ENCODE assay signal across 9 mouse cellular contexts in the genomic region with DNA sequence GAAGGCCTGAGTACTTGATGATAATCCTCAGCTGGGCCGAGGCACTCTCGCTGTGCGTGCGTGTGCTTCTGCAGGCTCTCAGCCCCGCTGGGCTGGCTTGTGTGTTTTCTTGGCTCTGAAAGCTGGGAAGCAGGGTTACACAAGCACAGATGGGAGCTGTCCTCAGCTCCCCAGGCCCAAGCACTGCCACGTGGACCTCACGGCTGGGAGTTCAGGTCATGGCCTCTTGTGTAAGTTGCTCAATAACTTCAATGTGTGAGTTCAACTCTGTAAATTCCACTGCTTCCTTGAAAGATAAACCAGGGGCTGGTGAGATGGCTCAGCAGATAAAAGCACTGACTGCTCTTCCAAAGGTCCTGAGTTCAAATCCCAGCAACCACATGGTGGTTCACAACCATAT. TPM values are rescaled to one million over a fixed set of nuclear protein-coding genes. Genes with fewer than 3 reads are reported as not detected.
DNase-seq lines count a peak whose midpoint lies in the region; ATAC-seq and TF ChIP-seq lines count a peak whose summit lies in the region.
"Had no signal": no experiment of that assay in that cellular context is flagged by ENCODE, and none has a peak within 500 bp of the region (broad histone marks: within the 10 kb centered on the region; RNA-seq: fewer than 3 reads in every experiment).

No protein-coding gene starts in this region.

- H3K27me3 ChIP-seq in heart, embryonic 10.5 days (ENCODE audit: insufficient read depth, poor library complexity, severe bottlenecking), result no peaks in the 10 kb centered on the region
- H3K27me3 ChIP-seq in hindbrain, postnatal 0 days (ENCODE audit: insufficient read depth, low read length), result no peaks in the 10 kb centered on the region

- WGBS in heart, embryonic 10.5 days, result 59% methylated on average over 7 of the region's 7 CpGs
- 65% methylated on average over 7 of the region's 7 CpGs for WGBS in hindbrain, postnatal 0 days

- no peak overlapping the region for H3K9ac ChIP-seq in hindbrain, postnatal 0 days (replicated peaks; ENCODE audit: low read length)

- peak; percentile 62 for ATAC-seq in granulocyte monocyte progenitor cell, adult 5-6 weeks (replicated peaks; ENCODE audit: poor library complexity, severe bottlenecking)
- ATAC-seq in hindbrain, postnatal 0 days, result no peak

- H3K27ac ChIP-seq in heart, embryonic 10.5 days, result no peak overlapping the region
- H3K27ac ChIP-seq in layer of hippocampus, adult 2 months, result no peak overlapping the region
- H3K27ac ChIP-seq in hindbrain, postnatal 0 days, result no peak overlapping the region

- H3K4me3 ChIP-seq in heart, embryonic 10.5 days, result no peak overlapping the region
- H3K4me3 ChIP-seq in layer of hippocampus, adult 2 months, result no peak overlapping the region
- no peak overlapping the region for H3K4me3 ChIP-seq in hindbrain, postnatal 0 days (ENCODE audit: low read length)

- peaks cover 15% of the 10 kb centered on the region for H3K36me3 ChIP-seq in heart, embryonic 10.5 days
- H3K36me3 ChIP-seq in hindbrain, postnatal 0 days (ENCODE audit: insufficient read depth, low read length), result no peaks in the 10 kb centered on the region

- H3K4me1 ChIP-seq in heart, embryonic 10.5 days, result peaks cover 27% of the 10 kb centered on the region; the same call in 1 of the 2 replicates
- no peaks in the 10 kb centered on the region for H3K4me1 ChIP-seq in hindbrain, postnatal 0 days (ENCODE audit: insufficient read depth, low read length)

- H3K4me2 ChIP-seq in hindbrain, postnatal 0 days (ENCODE audit: low read depth, low read length), result no peak overlapping the region

- DNase-seq in heart, adult 11 months, result peak; percentile 99
- no peak for DNase-seq in heart, embryonic 10.5 days (ENCODE audit: low spot score)
- DNase-seq in kidney, postnatal 10 days, result peak; percentile 75
- peak; percentile 66 to 90 for DNase-seq in lung, postnatal 4 days
- no peak for DNase-seq in layer of hippocampus, adult 2 months (ENCODE audit: low spot score in 2 of 2)
- DNase-seq in spleen, postnatal 10 days (ENCODE audit: low spot score in 2 of 2), result no peak
- no peak for DNase-seq in hindbrain, postnatal 0 days (ENCODE audit: low spot score)
- DNase-seq: cerebellum, adult 2 months had no signal

- no peaks in the 10 kb centered on the region for H3K9me3 ChIP-seq in heart, embryonic 10.5 days
- H3K9me3 ChIP-seq in hindbrain, postnatal 0 days (ENCODE audit: low read length), result no peaks in the 10 kb centered on the region

- no peak for TF ChIP-seq CTCF in layer of hippocampus, adult 2 months (conservative IDR thresholded peaks at IDR 0.05)
- no peak for TF ChIP-seq CTCF in hindbrain, postnatal 0 days (IDR thresholded peaks at IDR 0.05; ENCODE audit: low read depth)

RNA-seq across cellular contexts. Expression of a gene that starts 24.9 kb away (rescaled TPM):
- polyA plus RNA-seq in heart, embryonic 10.5 days (2016; fragmentation: Nextera tagmentation; extraction: Ambion mirVana), result 38.1 and 47.1 TPM in 2 replicates
- 74.8 and 78.1 TPM in 2 replicates for total RNA-seq in granulocyte monocyte progenitor cell, adult 5-6 weeks (2014; fragmentation: Nextera tagmentation)
- 45.0 and 45.5 TPM in 2 replicates for total RNA-seq in granulocyte monocyte progenitor cell, adult 5-6 weeks (2017)
- total RNA-seq in layer of hippocampus, adult 2 months (2021), result 10 to 100 TPM in 1 of 2 experiments, 1 to 10 TPM in 1; 8.5 to 10.8 TPM
- 14.5 and 14.8 TPM in 2 replicates for total RNA-seq in hindbrain, postnatal 0 days (2014; rRNA removed)
- polyA plus RNA-seq in hindbrain, postnatal 0 days (2015; fragmentation: Nextera tagmentation; extraction: Ambion mirVana), result 7.1 and 7.6 TPM in 2 replicates

Comparison
In these comparisons a context has a peak if more than half of its experiments do, and no peak if none do; other contexts are left out.
1. DNase-seq: peak in heart, adult 11 months (single experiment), kidney, postnatal 10 days (single experiment) and lung, postnatal 4 days (2 of 2); none in heart, embryonic 10.5 days (single experiment), layer of hippocampus, adult 2 months (0 of 2), spleen, postnatal 10 days (0 of 2) and hindbrain, postnatal 0 days (single experiment).